Mouse (Mus musculus): Measurements from ENCODE around the gene Crmp1. TPM values are rescaled to one million over a fixed set of nuclear protein-coding genes. Genes with fewer than 3 reads are reported as not detected.

Crmp1 gene
- total and polyA plus RNA-seq, 3 experiments = 3.3 to 19.6 (median 10.5) TPM

GRCm38 (mm10) chr5:37196666-37197250 lies 45.0 kb upstream of the Crmp1 start:
- Histone ChIP-seq H3K4me2 (ENCODE audit: insufficient read depth, low read depth, poor library complexity, severe bottlenecking) (no peak overlapping the region), H3K4me1 (ENCODE audit: control insufficient read depth in 1 of 2, insufficient read depth in 2 of 2) (peaks cover 0 to 4% of the 10 kb centered on the region in 2 experiments; a peak in 1 of 4 replicates), H3K9ac (ENCODE audit: insufficient read depth, low read depth) (no peak overlapping the region), H3K4me3 (replicated peaks in 1 of 3; ENCODE audit: low read depth in 2 of 3, low read length in 2 of 3, poor library complexity in 1 of 3) (no peak overlapping the region), H3K27me3 (replicated peaks) (peaks cover 86% of the 10 kb centered on the region), H3K9me3 (replicated peaks; ENCODE audit: low read length) (no peaks in the 10 kb centered on the region), H3K79me2 (replicated peaks; ENCODE audit: control insufficient read depth, extremely low read depth, insufficient read depth, poor library complexity, severe bottlenecking) (no peaks in the 10 kb centered on the region), H3K36me3 (replicated peaks in 1 of 2; ENCODE audit: control insufficient read depth in 1 of 2, insufficient read depth in 1 of 2, low read length in 1 of 2) (no peaks in the 10 kb centered on the region), H3K27ac (ENCODE audit: insufficient read depth, low read depth) (no peak overlapping the region)
- dilution Hi-C loops (cut with MboI; ENCODE audit: extremely low pct_ligation_motif_present, extremely low pct_unique_long_range_greater_than_20kb, low sequenced_read_pairs) (no loop called here), in situ Hi-C loops (cut with MboI; ENCODE audit: low pct_ligation_motif_present, low pct_unique_long_range_greater_than_20kb, low sequenced_read_pairs) (no loop called here)
- no peak for DNase-seq (ENCODE audit: extremely low read depth)
- no peak for TF ChIP-seq MAZ (IDR thresholded peaks at IDR 0.05; ENCODE audit: low read depth, low read length)
- TF ChIP-seq ZNF384 (IDR thresholded peaks at IDR 0.05; ENCODE audit: low read depth, low read length) = no peak

- H3K36me3 ChIP-seq (replicated peaks in 1 of 2; ENCODE audit: control insufficient read depth in 1 of 2, insufficient read depth in 1 of 2, low read length in 1 of 2) = no peaks in the 10 kb centered on the region
- H3K79me2 ChIP-seq (replicated peaks; ENCODE audit: control insufficient read depth, extremely low read depth, insufficient read depth, poor library complexity, severe bottlenecking) = no peaks in the 10 kb centered on the region
- in situ Hi-C loops (cut with MboI; ENCODE audit: low pct_ligation_motif_present, low pct_unique_long_range_greater_than_20kb, low sequenced_read_pairs) = no loop called here
- no peak for TF ChIP-seq ZKSCAN1 (IDR thresholded peaks at IDR 0.05; ENCODE audit: borderline replicate concordance, low read depth, low read length)
- TF ChIP-seq MXI1 (IDR thresholded peaks at IDR 0.05; ENCODE audit: low read depth, low read length) = no peak
- TF ChIP-seq MYC (IDR thresholded peaks at IDR 0.05; ENCODE audit: low read depth, low read length) = no peak
- TF ChIP-seq RCOR1 (conservative IDR thresholded peaks at IDR 0.05; ENCODE audit: low read depth, low read length) = no peak
- TF ChIP-seq ZMIZ1 (IDR thresholded peaks at IDR 0.05; ENCODE audit: low read depth, low read length) = no peak
- TF ChIP-seq KAT2A (IDR thresholded peaks at IDR 0.05; ENCODE audit: insufficient replicate concordance, low read length) = no peak
- no peak for TF ChIP-seq MEF2A (IDR thresholded peaks at IDR 0.05; ENCODE audit: borderline replicate concordance, low read depth, low read length)
- no peak for TF ChIP-seq EP300 (IDR thresholded peaks at IDR 0.05; ENCODE audit: low read length)
- no peak for TF ChIP-seq MAFK (IDR thresholded peaks at IDR 0.05; ENCODE audit: insufficient replicate concordance, low read length)
- no peak for TF ChIP-seq CTCF (conservative IDR thresholded peaks at IDR 0.05 in 1 of 2, IDR thresholded peaks at IDR 0.05 in 1 of 2; ENCODE audit: low read depth in 2 of 2, low read length in 2 of 2)
- no peak overlapping the region for H3K9ac ChIP-seq (ENCODE audit: insufficient read depth, low read depth)
- DNase-seq (ENCODE audit: extremely low read depth) = no peak
- dilution Hi-C loops (cut with MboI; ENCODE audit: extremely low pct_ligation_motif_present, extremely low pct_unique_long_range_greater_than_20kb, low sequenced_read_pairs) = no loop called here
- H3K4me1 ChIP-seq (ENCODE audit: control insufficient read depth in 1 of 2, insufficient read depth in 2 of 2) = peaks cover 0 to 4% of the 10 kb centered on the region in 2 experiments; a peak in 1 of 4 replicates
- no peaks in the 10 kb centered on the region for H3K9me3 ChIP-seq (replicated peaks; ENCODE audit: low read length)
- no peak overlapping the region for H3K4me3 ChIP-seq (replicated peaks in 1 of 3; ENCODE audit: low read depth in 2 of 3, low read length in 2 of 3, poor library complexity in 1 of 3)
- no peak overlapping the region for H3K4me2 ChIP-seq (ENCODE audit: insufficient read depth, low read depth, poor library complexity, severe bottlenecking)
- H3K27ac ChIP-seq (ENCODE audit: insufficient read depth, low read depth) = no peak overlapping the region
- H3K27me3 ChIP-seq (replicated peaks) = peaks cover 86% of the 10 kb centered on the region
These were observed 44.3 kb upstream of the Crmp1 start for GRCm38 (mm10) chr5:37197423-37197822.

- Histone ChIP-seq H3K9me3 (replicated peaks; ENCODE audit: low read length) (no peaks in the 10 kb centered on the region), H3K79me2 (replicated peaks; ENCODE audit: control insufficient read depth, extremely low read depth, insufficient read depth, poor library complexity, severe bottlenecking) (no peaks in the 10 kb centered on the region), H3K9ac (ENCODE audit: insufficient read depth, low read depth) (no peak overlapping the region), H3K27me3 (replicated peaks) (peaks cover 84% of the 10 kb centered on the region), H3K4me2 (ENCODE audit: insufficient read depth, low read depth, poor library complexity, severe bottlenecking) (no peak overlapping the region), H3K27ac (ENCODE audit: insufficient read depth, low read depth) (no peak overlapping the region), H3K36me3 (replicated peaks in 1 of 2; ENCODE audit: control insufficient read depth in 1 of 2, insufficient read depth in 1 of 2, low read length in 1 of 2) (no peaks in the 10 kb centered on the region), H3K4me3 (replicated peaks in 1 of 3; ENCODE audit: low read depth in 2 of 3, low read length in 2 of 3, poor library complexity in 1 of 3) (no peak overlapping the region), H3K4me1 (ENCODE audit: control insufficient read depth in 1 of 2, insufficient read depth in 2 of 2) (peaks cover 0 to 4% of the 10 kb centered on the region in 2 experiments; a peak in 1 of 4 replicates)
- dilution Hi-C loops (cut with MboI; ENCODE audit: extremely low pct_ligation_motif_present, extremely low pct_unique_long_range_greater_than_20kb, low sequenced_read_pairs) (no loop called here), in situ Hi-C loops (cut with MboI; ENCODE audit: low pct_ligation_motif_present, low pct_unique_long_range_greater_than_20kb, low sequenced_read_pairs) (no loop called here)
- DNase-seq (ENCODE audit: extremely low read depth) = no peak
- TF ChIP-seq EP300 (IDR thresholded peaks at IDR 0.05; ENCODE audit: low read length) (no peak), RCOR1 (conservative IDR thresholded peaks at IDR 0.05; ENCODE audit: low read depth, low read length) (no peak), CHD1 (IDR thresholded peaks at IDR 0.05; ENCODE audit: low read depth, low read length) (no peak), POLR2AphosphoS2 (IDR thresholded peaks at IDR 0.05; ENCODE audit: low read depth, low read length) (no peak), BHLHE40 (IDR thresholded peaks at IDR 0.05; ENCODE audit: low read depth, low read length) (no peak), SIN3A (IDR thresholded peaks at IDR 0.05; ENCODE audit: low read length) (no peak), ZNF384 (IDR thresholded peaks at IDR 0.05; ENCODE audit: low read depth, low read length) (no peak), PAX5 (IDR thresholded peaks at IDR 0.05; ENCODE audit: low read length) (no peak), ETS1 (conservative IDR thresholded peaks at IDR 0.05; ENCODE audit: low read depth, low read length) (no peak), CHD2 (IDR thresholded peaks at IDR 0.05; ENCODE audit: low read length) (no peak), POLR2A (IDR thresholded peaks at IDR 0.05; ENCODE audit: low read depth, low read length) (no peak), TBP (conservative IDR thresholded peaks at IDR 0.05; ENCODE audit: low read depth, low read length) (no peak), KAT2A (IDR thresholded peaks at IDR 0.05; ENCODE audit: insufficient replicate concordance, low read length) (no peak), NELFE (IDR thresholded peaks at IDR 0.05; ENCODE audit: low read depth, low read length) (no peak), IRF4 (IDR thresholded peaks at IDR 0.05; ENCODE audit: low read depth, low read length) (no peak)
These were observed 43.6 kb upstream of the Crmp1 start for GRCm38 (mm10) chr5:37198011-37198688.

Data from CH12.LX (cell line).